Mouse (Mus musculus) right cerebral cortex, postnatal 10 days (tissue): Measurements from ENCODE around the gene Mrpl48.

Experiments used
- DNase-seq, 2 experiments: peaks; one replicate each; pipeline ENCODE4 v3.0.0; 2021; ENCODE audit warnings: low spot score in 2 of 2

Mrpl48 gene

GRCm38 (mm10) chr7:100534216-100534615 lies 73.9 kb downstream of the Mrpl48 start:
- DNase-seq: no peak

GRCm38 (mm10) chr7:100533503-100533902 lies 74.6 kb downstream of the Mrpl48 start:
- DNase-seq: no peak

- no peak for DNase-seq
Measured at GRCm38 (mm10) chr7:100530766-100531165, 77.3 kb downstream of the Mrpl48 start.

GRCm38 (mm10) chr7:100524669-100525068 lies 83.4 kb downstream of the Mrpl48 start:
- no peak for DNase-seq

GRCm38 (mm10) chr7:100522222-100522621 lies 85.9 kb downstream of the Mrpl48 start:
- no peak for DNase-seq

GRCm38 (mm10) chr7:100520663-100521285 lies 87.3 kb downstream of the Mrpl48 start:
- peak; percentile 75 to 86 for DNase-seq

- no peak for DNase-seq
Measured at GRCm38 (mm10) chr7:100520204-100520603, 87.9 kb downstream of the Mrpl48 start.

GRCm38 (mm10) chr7:100514573-100514972 lies 93.5 kb downstream of the Mrpl48 start, which contains the start of gene Dnajb13:
Gene Dnajb13 (minus strand): TSS chr7:100514960.
- DNase-seq: no peak

GRCm38 (mm10) chr7:100511602-100512001 lies 96.5 kb downstream of the Mrpl48 start:
- no peak for DNase-seq

GRCm38 (mm10) chr7:100508670-100509069 lies 99.4 kb downstream of the Mrpl48 start:
- no peak for DNase-seq

GRCm38 (mm10) chr7:100506494-100506893 lies 101.6 kb downstream of the Mrpl48 start:
- no peak for DNase-seq

- DNase-seq: no peak
Measured at GRCm38 (mm10) chr7:100504740-100505487, 103.2 kb downstream of the Mrpl48 start.

GRCm38 (mm10) chr7:100503076-100503475 lies 105.0 kb downstream of the Mrpl48 start:
- no peak for DNase-seq

- DNase-seq: no peak
Measured at GRCm38 (mm10) chr7:100502374-100502922, 105.7 kb downstream of the Mrpl48 start.

- DNase-seq: no peak
Measured at GRCm38 (mm10) chr7:100501844-100502373, 106.2 kb downstream of the Mrpl48 start.

- DNase-seq: no peak
Measured at GRCm38 (mm10) chr7:100501027-100501843, 106.9 kb downstream of the Mrpl48 start.

- DNase-seq: no peak
Measured at GRCm38 (mm10) chr7:100500276-100500977, 107.7 kb downstream of the Mrpl48 start.

- DNase-seq: no peak
Measured at GRCm38 (mm10) chr7:100499465-100499864, 108.6 kb downstream of the Mrpl48 start.

- DNase-seq: no peak
Measured at GRCm38 (mm10) chr7:100497982-100498381, 110.1 kb downstream of the Mrpl48 start.

GRCm38 (mm10) chr7:100497402-100497801 lies 110.7 kb downstream of the Mrpl48 start:
- DNase-seq: no peak

- no peak for DNase-seq
Measured at GRCm38 (mm10) chr7:100496791-100497190, 111.3 kb downstream of the Mrpl48 start.
